Mouse (Mus musculus) Patski (cell line): ENCODE data around the gene Def8. TPM values are rescaled to one million over a fixed set of nuclear protein-coding genes. Genes with fewer than 3 reads are reported as not detected.
A peak's percentile ranks its signal among the peaks of the same experiment; 100 is the strongest.
"Not testable (repeated sequence)": the region's sequence is repeated elsewhere in the genome, so short reads cannot be mapped to it uniquely, and the experiment has no call there.

ENCODE experiments used
- ATAC-seq: fragments of 100-300 bp; one replicate; pipeline ENCODE4 v1.8.0; 2021
- CTCF ChIA-PET: fragments of 350-600 bp; sonication (Branson Sonifier 250); formaldehyde crosslinking; loops from one replicate; lab custom pipeline; 2022; ENCODE audit warnings: inconsistent platforms; lab: Charles Lee
- POLR2A ChIA-PET: fragments of 350-600 bp; sonication (Branson Sonifier 250); formaldehyde crosslinking; loops from one replicate; lab custom pipeline; 2022; ENCODE audit warnings: antibody characterized with exemption, inconsistent platforms; lab: Charles Lee
- DNase-seq: peaks from one replicate; pipeline ENCODE4 v3.0.0-alpha.2; 2011; ENCODE audit warnings: low read depth, low spot score
- H3K27me3 ChIP-seq: fragments of 371-371 bp; one replicate; pipeline ENCODE4 v1.5.1; 2021
- CTCF ChIP-seq: fragments of 100-300 bp; IDR thresholded peaks from one replicate; pipeline ENCODE4 v1.5.1; 2021
- in situ Hi-C: fragments of 300-500 bp; cut with MboI; formaldehyde crosslinking; loops from 3 replicates; pipeline ENCODE4 v1.11.1; 2018; ENCODE audit warnings: low pct_unique_long_range_greater_than_20kb, mixed read lengths
- polyA plus RNA-seq: library from polyadenylated mRNA; unstranded; gene quantifications from one replicate; pipeline ENCODE4 v1.2.3, GENCODE M21; 2021

Def8 gene
- polyA plus RNA-seq, 1 experiment from 2014 or later, result 38.9 TPM

DNA sequence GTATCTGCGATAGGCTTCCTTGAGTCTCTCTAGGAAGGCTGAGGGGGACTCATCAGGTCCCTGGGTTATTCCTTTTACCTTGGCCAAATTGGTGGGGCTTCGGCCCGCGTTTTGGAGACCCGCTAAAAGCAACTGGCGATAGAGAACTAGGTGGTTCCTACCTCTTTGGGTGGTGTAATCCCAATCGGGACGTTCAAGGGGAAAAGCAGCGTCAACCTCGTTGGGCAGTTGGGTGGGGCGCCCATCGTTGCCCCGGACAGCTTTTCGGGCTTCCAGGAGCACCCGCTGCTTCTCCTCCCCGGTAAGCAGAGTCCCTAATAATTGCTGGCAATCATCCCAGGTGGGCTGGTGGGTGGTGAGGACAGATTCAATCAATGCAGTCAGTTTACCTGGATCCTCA, 9.1 kb downstream of the Def8 start:
- no peak for ATAC-seq
- DNase-seq, result no peak
- H3K27me3 ChIP-seq, result no peaks in the 10 kb centered on the region
- no peak for TF ChIP-seq CTCF
- POLR2A ChIA-PET, result no interaction called here
- CTCF ChIA-PET, result no interaction called here
- in situ Hi-C loops, result no loop called here

GRCm38 (mm10) chr8:123433241-123433974, 10.1 kb downstream of the Def8 start:
- CTCF ChIA-PET, DNase-seq, ATAC-seq, in situ Hi-C loops, POLR2A ChIA-PET, H3K27me3 ChIP-seq: not testable (repeated sequence)

DNA sequence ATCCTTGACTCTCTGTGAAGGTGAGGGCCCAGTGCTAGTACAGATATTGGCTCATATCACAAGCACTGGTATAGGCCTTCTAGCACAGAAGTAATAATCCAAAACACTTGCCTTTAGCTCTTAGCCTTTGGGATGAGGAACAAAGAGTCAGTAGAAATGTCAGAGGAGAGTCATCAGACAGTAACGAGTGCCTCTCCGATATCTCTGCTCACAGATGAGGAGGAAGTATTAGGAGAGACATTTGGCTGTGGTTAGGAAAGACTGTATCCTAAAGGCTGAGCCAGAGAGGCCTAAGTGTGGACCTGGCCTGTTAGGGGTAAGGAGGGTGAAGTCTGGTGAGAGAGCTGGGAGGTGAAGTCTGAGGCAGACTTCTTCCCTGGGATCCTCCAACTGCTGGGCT, 18.5 kb downstream of the Def8 start:
- ATAC-seq, result no peak
- ChIA-PET POLR2A (no interaction called here), CTCF (interaction anchor here (2.0 kb wide), 1 partner anchor 36 kb away, joined by 7 read pairs; the partner anchor contains the start of gene Mc1r)

GRCm38 (mm10) chr8:123442351-123442750, 19.0 kb downstream of the Def8 start:
- ChIA-PET POLR2A (no interaction called here), CTCF (interaction anchor here (1.1 to 2.0 kb wide), 6 partner anchors 10 to 72 kb away, joined by 3 to 7 read pairs (median 5); partner anchors contain the start of genes Mc1r and Tubb3)
- no peak for DNase-seq
- H3K27me3 ChIP-seq, result peaks cover 5% of the 10 kb centered on the region
- no peak for TF ChIP-seq CTCF
- in situ Hi-C loops, result no loop called here
- ATAC-seq, result no peak

More for the DNA sequence above, 18.5 kb downstream of the Def8 start:
- H3K27me3 ChIP-seq, result peaks cover 5% of the 10 kb centered on the region
- TF ChIP-seq CTCF, result no peak
- in situ Hi-C loops, result no loop called here
- DNase-seq, result no peak

DNA sequence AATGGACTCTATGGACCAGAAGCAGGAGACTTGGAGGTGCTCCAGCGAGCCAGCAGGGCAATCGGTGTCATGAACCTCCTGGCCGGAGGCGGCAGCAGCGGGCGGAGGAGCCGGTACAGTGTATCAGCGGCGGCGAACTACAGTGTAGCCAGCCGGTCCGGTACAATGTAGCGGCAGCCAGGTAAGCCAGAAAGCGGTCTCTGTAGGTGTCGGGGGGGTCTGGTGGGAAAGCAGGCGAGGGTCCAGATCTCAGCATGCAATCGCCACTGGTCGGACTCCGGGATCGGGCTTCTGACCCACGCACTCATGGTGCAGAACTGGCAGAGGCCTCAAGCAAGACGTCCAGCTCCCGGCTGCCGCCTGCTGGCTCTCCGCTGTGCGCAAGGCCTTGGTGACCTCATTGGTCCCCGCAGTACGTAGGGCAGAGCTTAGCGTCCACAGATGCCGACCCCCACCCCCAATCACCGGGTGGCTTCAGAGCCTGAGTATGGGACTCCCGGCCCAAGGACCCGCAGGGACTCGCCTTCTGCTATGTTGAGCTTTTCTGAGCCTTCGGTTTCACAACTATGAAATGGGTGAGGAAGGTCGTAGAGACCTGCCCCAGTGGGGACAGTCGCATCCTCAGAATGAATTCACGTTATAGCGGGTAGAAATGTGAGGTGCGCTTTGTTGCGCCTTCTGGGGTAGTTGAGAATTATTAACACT, 19.7 kb downstream of the Def8 start:
- ATAC-seq (peak; percentile 85), DNase-seq (peak; percentile 84)
- ChIA-PET CTCF (interaction anchor here (0.8 to 2.0 kb wide), 11 partner anchors 9 to 72 kb away, joined by 3 to 7 read pairs (median 4); partner anchors contain the start of genes Mc1r, Tcf25 and Tubb3), POLR2A (no interaction called here)
- peaks cover 5% of the 10 kb centered on the region for H3K27me3 ChIP-seq
- peak; percentile 98 for TF ChIP-seq CTCF
- in situ Hi-C loops, result no loop called here

GRCm38 (mm10) chr8:123443576-123443921, 20.2 kb downstream of the Def8 start:
- ChIA-PET CTCF (interaction anchor here (0.8 to 2.0 kb wide), 10 partner anchors 9 to 71 kb away, joined by 3 to 7 read pairs (median 4); partner anchors contain the start of genes Mc1r, Tcf25 and Tubb3), POLR2A (interaction anchor here (0.5 to 0.9 kb wide), 2 partner anchors 12 to 31 kb away, joined by 3 read pairs; no protein-coding TSS in a partner anchor)
- no peak for ATAC-seq
- in situ Hi-C loops, result no loop called here
- TF ChIP-seq CTCF, result no peak
- H3K27me3 ChIP-seq, result peaks cover 3% of the 10 kb centered on the region
- DNase-seq, result no peak

DNA sequence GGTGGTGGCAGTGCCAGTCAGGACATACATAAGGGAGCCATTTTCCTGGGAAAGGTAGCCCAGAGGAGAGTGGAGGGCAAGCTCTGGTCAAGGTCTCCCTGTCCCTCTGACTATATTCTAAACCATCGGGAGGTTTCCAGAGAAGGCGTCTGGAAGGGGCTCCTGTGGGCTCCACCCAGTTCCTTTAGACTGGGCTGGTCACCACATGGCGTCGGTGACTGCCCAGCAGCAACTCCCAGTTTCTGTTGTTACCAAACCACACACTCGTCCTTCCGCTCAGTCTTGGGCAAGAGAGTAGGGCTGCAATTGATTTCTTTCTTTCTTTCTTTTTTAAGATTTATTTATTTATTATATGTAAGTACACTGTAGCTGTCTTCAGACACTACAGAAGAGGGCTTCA, 20.8 kb downstream of the Def8 start:
- ChIA-PET POLR2A (interaction anchor here (0.5 to 0.9 kb wide), 2 partner anchors 11 to 31 kb away, joined by 3 read pairs; no protein-coding TSS in a partner anchor), CTCF (interaction anchor here (1.3 to 1.4 kb wide), 2 partner anchors 10 to 70 kb away, joined by 3 to 4 read pairs; partner anchors contain the start of gene Tcf25)
- TF ChIP-seq CTCF, result no peak
- no peak for DNase-seq
- in situ Hi-C loops, result no loop called here
- H3K27me3 ChIP-seq, result no peaks in the 10 kb centered on the region
- no peak for ATAC-seq

DNA sequence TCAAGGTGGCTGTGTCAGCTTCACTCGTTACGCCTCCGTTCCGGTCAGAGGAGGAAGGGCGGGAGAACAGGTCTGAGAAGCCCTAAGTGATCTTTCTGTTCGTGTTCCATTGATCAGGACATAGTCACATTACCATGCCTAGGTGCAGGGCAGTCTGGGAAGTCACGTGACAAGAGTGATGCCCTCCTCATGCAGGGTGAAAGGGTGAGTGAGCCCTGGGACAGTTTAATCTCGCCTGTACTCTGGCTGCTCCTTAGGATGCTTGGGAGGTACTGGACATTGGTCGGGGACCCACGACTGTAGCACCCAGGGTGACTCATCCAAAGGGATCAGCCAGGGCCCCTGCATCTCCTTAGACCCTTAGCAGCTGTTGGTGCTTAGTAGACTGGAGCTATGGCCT, 22.7 kb downstream of the Def8 start:
- POLR2A ChIA-PET, result no interaction called here
- in situ Hi-C loops, result no loop called here
- DNase-seq (no peak), ATAC-seq (no peak)
- no peak for TF ChIP-seq CTCF
- CTCF ChIA-PET, result no interaction called here
- H3K27me3 ChIP-seq, result no peaks in the 10 kb centered on the region

DNA sequence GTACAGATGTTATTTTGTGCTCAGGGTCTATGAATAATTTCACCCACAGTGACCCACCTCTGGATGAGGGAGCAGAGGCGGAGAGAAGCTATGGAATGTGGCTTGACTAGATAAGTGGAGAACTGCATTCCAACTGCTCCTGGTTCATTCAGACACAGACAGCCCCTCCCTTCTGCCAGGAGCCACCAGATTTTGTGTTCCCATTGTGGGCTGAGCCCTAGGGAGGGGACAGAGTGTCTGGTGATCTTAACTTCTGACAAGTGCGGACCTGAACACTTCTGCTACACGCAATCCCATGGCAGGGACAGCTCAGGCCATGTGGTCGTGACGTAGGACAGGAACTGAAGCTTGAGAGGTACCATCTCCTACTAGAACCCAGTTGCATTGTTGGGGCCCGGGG, 23.5 kb downstream of the Def8 start:
- in situ Hi-C loops, result no loop called here
- H3K27me3 ChIP-seq, result no peaks in the 10 kb centered on the region
- no peak for ATAC-seq
- ChIA-PET CTCF (no interaction called here), POLR2A (no interaction called here)
- TF ChIP-seq CTCF, result no peak
- no peak for DNase-seq

GRCm38 (mm10) chr8:123450783-123451182, 27.5 kb downstream of the Def8 start:
- no peak for ATAC-seq
- in situ Hi-C loops, result no loop called here
- no peaks in the 10 kb centered on the region for H3K27me3 ChIP-seq
- no peak for TF ChIP-seq CTCF
- no peak for DNase-seq
- ChIA-PET POLR2A (no interaction called here), CTCF (no interaction called here)

GRCm38 (mm10) chr8:123451747-123452146, 28.4 kb downstream of the Def8 start:
- POLR2A ChIA-PET, H3K27me3 ChIP-seq, DNase-seq, ATAC-seq, in situ Hi-C loops: not testable (repeated sequence)
- CTCF ChIA-PET, result interaction anchor here (1.3 kb wide), 1 partner anchor 9 kb away, joined by 5 read pairs; no protein-coding TSS in a partner anchor
